Mouse (Mus musculus) erythroblast, embryonic 14.5 days (primary cell): ENCODE data around the gene Gm4559. TPM values are rescaled to one million over a fixed set of nuclear protein-coding genes. Genes with fewer than 3 reads are reported as not detected.
"Not testable (repeated sequence)": the region's sequence is repeated elsewhere in the genome, so short reads cannot be mapped to it uniquely, and the experiment has no call there.

ENCODE experiments used
- H3K27me3 ChIP-seq: 2 replicates; pipeline ENCODE4 v1.6.1; 2012; ENCODE audit warnings: inconsistent platforms; ENCODE audit not compliant: control insufficient read depth
- H3K36me3 ChIP-seq: 2 replicates; pipeline ENCODE4 v1.6.1; 2012; ENCODE audit warnings: mild to moderate bottlenecking, inconsistent platforms; ENCODE audit not compliant: control insufficient read depth
- H3K4me1 ChIP-seq: 2 replicates; pipeline ENCODE4 v1.6.1; 2012; ENCODE audit warnings: inconsistent platforms; ENCODE audit not compliant: control insufficient read depth
- H3K4me3 ChIP-seq: replicated peaks from 2 replicates; pipeline ENCODE3; 2012; ENCODE audit warnings: moderate library complexity, mild to moderate bottlenecking, inconsistent platforms
- H3K9me3 ChIP-seq: 2 replicates; pipeline ENCODE4 v1.6.1; 2012; ENCODE audit warnings: low read length, inconsistent platforms, mixed read lengths; ENCODE audit not compliant: control insufficient read depth
- GATA1 ChIP-seq: IDR thresholded peaks from 2 replicates; pipeline ENCODE4 v1.6.1; 2012; ENCODE audit warnings: low read length, inconsistent platforms, mixed read lengths
- TAL1 ChIP-seq: IDR thresholded peaks from 3 replicates; pipeline ENCODE4 v1.6.1; 2012; ENCODE audit warnings: low read length, inconsistent platforms, mixed read lengths
- polyA plus RNA-seq: library from polyadenylated mRNA; stranded (reverse); fragments of >175 nt; gene quantifications from 2 replicates; pipeline ENCODE4 v1.2.3, GENCODE M21; 2012

Gene Gm4559
- polyA plus RNA-seq, 1 experiment, result not detected

- H3K4me3 ChIP-seq, result no peak within 1 kb of the TSS
- TF ChIP-seq TAL1 (no peak), GATA1 (no peak)
- no peaks in the 10 kb centered on the region for H3K4me1 ChIP-seq
- no peaks in the 10 kb centered on the region for H3K9me3 ChIP-seq
- peaks cover 23% of the 10 kb centered on the region for H3K27me3 ChIP-seq
- no peaks in the 10 kb centered on the region for H3K36me3 ChIP-seq
Observed at GRCm38 (mm10) chr7:142303249-142303648, 29.1 kb upstream of the Gm4559 start, which contains the start of gene Krtap5-4. Gene Krtap5-4, plus strand, starts transcription at chr7:142303549.

- H3K9me3 ChIP-seq, H3K36me3 ChIP-seq, H3K4me3 ChIP-seq, H3K27me3 ChIP-seq, H3K4me1 ChIP-seq: not testable (repeated sequence)
Observed at GRCm38 (mm10) chr7:142297018-142297417, 22.9 kb upstream of the Gm4559 start, which contains the start of gene Krtap5-1. Gene Krtap5-1, minus strand, starts transcription at chr7:142297118.

GRCm38 (mm10) chr7:142296108-142296507, 21.9 kb upstream of the Gm4559 start:
- H3K9me3 ChIP-seq, H3K27me3 ChIP-seq, H3K4me1 ChIP-seq, H3K36me3 ChIP-seq, H3K4me3 ChIP-seq: not testable (repeated sequence)

- H3K4me3 ChIP-seq, result no peak overlapping the region
- H3K36me3 ChIP-seq, result no peaks in the 10 kb centered on the region
- peaks cover 2% of the 10 kb centered on the region for H3K27me3 ChIP-seq
- H3K4me1 ChIP-seq, result no peaks in the 10 kb centered on the region
- TF ChIP-seq GATA1 (no peak), TAL1 (no peak)
- H3K9me3 ChIP-seq, result no peaks in the 10 kb centered on the region
Observed at GRCm38 (mm10) chr7:142295418-142295817, 21.3 kb upstream of the Gm4559 start.

DNA sequence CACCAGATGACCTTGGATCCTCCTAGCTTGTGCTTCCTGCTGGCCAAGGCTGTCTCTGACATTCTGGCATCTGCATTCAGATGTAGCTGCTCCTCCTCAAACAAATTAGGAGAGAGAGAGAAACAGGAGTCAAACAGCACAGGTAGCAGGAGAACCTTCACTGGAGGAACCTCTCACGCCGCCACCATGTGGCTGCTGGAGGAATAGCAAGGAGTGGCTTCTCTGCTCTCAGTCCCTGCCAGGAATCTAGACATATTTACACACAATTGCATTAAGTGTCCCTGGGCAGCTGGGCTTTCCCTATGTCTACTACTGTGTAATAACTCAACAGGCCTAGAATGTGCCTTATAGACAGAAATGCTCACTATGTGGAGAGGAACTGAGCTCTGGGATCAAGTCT, 19.7 kb upstream of the Gm4559 start:
- H3K4me1 ChIP-seq, H3K36me3 ChIP-seq, H3K4me3 ChIP-seq, H3K27me3 ChIP-seq, H3K9me3 ChIP-seq: not testable (repeated sequence)

- H3K9me3 ChIP-seq, H3K4me3 ChIP-seq, H3K36me3 ChIP-seq, H3K4me1 ChIP-seq: not testable (repeated sequence)
- H3K27me3 ChIP-seq, result peaks cover 40% of the 10 kb centered on the region
Observed at GRCm38 (mm10) chr7:142285910-142286612, 11.9 kb upstream of the Gm4559 start.

- TF ChIP-seq GATA1 (no peak), TAL1 (no peak)
- Histone ChIP-seq H3K4me3 (no peak overlapping the region), H3K4me1 (peaks cover 1% of the 10 kb centered on the region; the same call in 1 of the 2 replicates), H3K36me3 (no peaks in the 10 kb centered on the region), H3K9me3 (no peaks in the 10 kb centered on the region), H3K27me3 (peaks cover 42% of the 10 kb centered on the region)
Observed at GRCm38 (mm10) chr7:142285130-142285835, 11.1 kb upstream of the Gm4559 start.

GRCm38 (mm10) chr7:142284615-142285080, 10.5 kb upstream of the Gm4559 start:
- Histone ChIP-seq H3K27me3 (peaks cover 48% of the 10 kb centered on the region), H3K4me3 (peak overlapping the region; percentile 54), H3K9me3 (no peaks in the 10 kb centered on the region), H3K4me1 (peaks cover 1% of the 10 kb centered on the region; the same call in 1 of the 2 replicates), H3K36me3 (no peaks in the 10 kb centered on the region)
- TF ChIP-seq GATA1, result no peak
- TF ChIP-seq TAL1, result no peak

DNA sequence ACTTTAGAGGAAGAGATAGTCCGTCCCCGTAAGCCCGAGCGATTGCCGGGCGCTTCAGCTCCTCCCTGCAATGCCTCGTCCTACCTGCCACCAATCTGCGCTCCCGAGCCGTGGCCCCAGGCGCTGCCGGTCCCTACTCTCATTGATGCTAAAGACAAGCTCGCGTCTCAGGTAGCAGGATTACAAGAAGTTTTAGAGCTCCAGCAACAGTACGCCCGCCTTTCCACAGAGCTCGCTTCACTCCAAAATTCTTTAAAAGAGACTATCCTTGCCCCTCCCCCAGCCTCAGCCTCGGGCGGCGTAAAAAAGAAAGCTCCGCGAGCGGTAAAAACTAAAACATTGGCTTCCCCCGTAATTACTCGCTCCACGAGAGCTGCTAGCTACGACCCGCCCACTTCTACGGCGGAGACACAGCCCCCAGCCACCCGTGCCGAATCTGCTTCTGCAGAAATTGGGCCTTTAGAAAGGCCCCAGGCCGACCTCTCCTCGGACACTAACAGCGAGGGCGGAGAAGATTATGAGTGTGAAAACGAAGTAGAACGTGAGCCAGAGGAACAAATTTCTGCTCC, 9.9 kb upstream of the Gm4559 start:
- Histone ChIP-seq H3K4me3 (peak overlapping the region; percentile 54), H3K27me3 (peaks cover 48% of the 10 kb centered on the region), H3K4me1 (peaks cover 1% of the 10 kb centered on the region; the same call in 1 of the 2 replicates), H3K36me3 (no peaks in the 10 kb centered on the region), H3K9me3 (no peaks in the 10 kb centered on the region)
- no peak for TF ChIP-seq GATA1
- no peak for TF ChIP-seq TAL1

GRCm38 (mm10) chr7:142282847-142283246, 8.7 kb upstream of the Gm4559 start:
- H3K27me3 ChIP-seq, result peaks cover 48% of the 10 kb centered on the region
- H3K9me3 ChIP-seq, H3K4me3 ChIP-seq, H3K4me1 ChIP-seq, H3K36me3 ChIP-seq: not testable (repeated sequence)

GRCm38 (mm10) chr7:142279291-142279690, 5.1 kb upstream of the Gm4559 start:
- peaks cover 35% of the 10 kb centered on the region for H3K27me3 ChIP-seq
- not testable (repeated sequence) for H3K36me3 ChIP-seq, H3K4me1 ChIP-seq, H3K9me3 ChIP-seq, H3K4me3 ChIP-seq

DNA sequence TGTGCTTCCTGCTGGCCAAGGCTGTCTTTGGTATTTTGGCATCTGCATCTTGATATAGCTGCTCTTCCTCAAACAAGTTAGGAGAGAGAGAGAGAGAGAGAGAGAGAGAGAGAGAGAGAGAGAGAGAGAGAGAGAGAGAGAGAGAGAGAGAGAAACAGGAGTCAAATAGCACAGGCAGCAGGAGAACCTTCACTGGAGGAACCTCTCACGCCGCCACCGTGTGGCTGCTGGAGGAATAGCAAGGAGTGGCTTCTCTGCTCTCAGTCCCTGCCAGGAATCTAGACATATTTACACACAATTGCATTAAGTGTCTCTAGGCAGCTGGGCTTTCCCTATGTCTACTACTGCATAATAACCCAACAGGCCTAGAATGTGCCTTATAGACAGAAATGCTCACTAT, 4.0 kb upstream of the Gm4559 start:
- not testable (repeated sequence) for H3K9me3 ChIP-seq, H3K4me3 ChIP-seq, H3K36me3 ChIP-seq, H3K4me1 ChIP-seq
- H3K27me3 ChIP-seq, result peaks cover 24% of the 10 kb centered on the region

DNA sequence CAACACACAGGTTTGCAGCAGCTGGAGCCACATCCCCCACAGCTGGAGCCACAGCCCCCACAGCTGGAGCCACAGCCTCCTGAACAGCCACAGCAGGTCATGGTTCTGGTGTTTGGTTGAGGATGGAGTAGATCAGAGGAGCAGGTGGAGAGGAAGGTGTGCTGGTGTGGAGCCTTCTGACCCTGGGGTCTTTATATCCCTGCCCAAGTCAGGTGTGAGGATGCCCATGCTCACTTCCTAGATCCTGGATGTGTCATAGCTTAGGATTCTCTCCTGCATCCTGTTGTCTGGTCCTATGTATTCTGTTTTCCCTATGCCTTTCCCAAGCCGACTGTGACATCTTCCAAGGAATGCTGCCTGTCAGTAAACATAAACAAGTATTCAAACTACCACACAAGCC, 15.9 kb downstream of the Gm4559 start, which contains the start of gene Gm2431:
TSS of gene Gm2431 (minus strand) at position 101 of the 400 bp plus-strand sequence.
- H3K4me3 ChIP-seq, H3K9me3 ChIP-seq, H3K4me1 ChIP-seq, H3K27me3 ChIP-seq, H3K36me3 ChIP-seq: not testable (repeated sequence)
